Mouse (Mus musculus): ENCODE measurements around the gene Cntfr.

GRCm38 (mm10) chr4:41628202-41628927 is 68.5 kb downstream of the Cntfr start:
- TF ChIP-seq CTCF (IDR thresholded peaks at IDR 0.05; ENCODE audit: low read depth) (no peak), EP300 (IDR thresholded peaks at IDR 0.05; ENCODE audit: low read depth) (0 out of 2 replicates have a peak, but pooled peaks have one; percentile 17)
